8 mouse cellular contexts compared by ENCODE assay signal in genomic region chr2:132103265-132103664, GRCm38 (mm10). TPM values are rescaled to one million over a fixed set of nuclear protein-coding genes. Genes with fewer than 3 reads are reported as not detected.
A peak's percentile ranks its signal among the peaks of the same experiment; 100 is the strongest.
DNase-seq lines count a peak whose midpoint lies in the region; ATAC-seq and TF ChIP-seq lines count a peak whose summit lies in the region.

No protein-coding gene starts in this region.

- intact Hi-C loops in gastrocnemius, adult 2 months (cut with DNase I) = no loop called here

- peaks cover 18% of the 10 kb centered on the region; the same call in 1 of the 2 replicates for H3K4me1 ChIP-seq in lung, postnatal 0 days (ENCODE audit: insufficient read depth, low read depth, low read length)

- H3K27ac ChIP-seq in gastrocnemius, adult 2 months = peak overlapping the region; percentile 75
- H3K27ac ChIP-seq in lung, postnatal 0 days (ENCODE audit: low read length) = peak overlapping the region; percentile 74

- TF ChIP-seq EP300 in lung, postnatal 0 days (IDR thresholded peaks at IDR 0.05) = no peak

- 9% methylated on average over 8 of the region's 8 CpGs for WGBS in lung, postnatal 0 days

- 0 out of 2 replicates have a peak overlapping the region, but pooled peaks have one; percentile 20 for H3K9ac ChIP-seq in lung, postnatal 0 days (replicated peaks; ENCODE audit: low read depth)

- no peaks in the 10 kb centered on the region for H3K27me3 ChIP-seq in lung, postnatal 0 days (replicated peaks; ENCODE audit: insufficient read depth, low read length)

- no peak for DNase-seq in gastrocnemius, adult 2 months
- no peak for DNase-seq in gastrocnemius, adult 18-20 months (ENCODE audit: low spot score)
- DNase-seq in adrenal gland, postnatal 10 days = peak; percentile 62
- DNase-seq in hindlimb bud, embryonic 11.5 days (ENCODE audit: extremely low spot score, low read depth, low spot score) = peak; percentile 22
- peak; percentile 47 for DNase-seq in lung, postnatal 0 days (ENCODE audit: low spot score)
- DNase-seq in right cerebral cortex, postnatal 4 days = no peak
- DNase-seq in left cerebral cortex, adult 9 months (ENCODE audit: low spot score in 2 of 2) = no peak
- DNase-seq in right cerebral cortex, adult 2 months (ENCODE audit: low spot score in 2 of 2) = no peak

- H3K9me3 ChIP-seq in lung, postnatal 0 days (ENCODE audit: low read length) = no peaks in the 10 kb centered on the region

- peak overlapping the region; percentile 32 for H3K4me2 ChIP-seq in lung, postnatal 0 days (replicated peaks; ENCODE audit: low read depth, low read length)

- no peak for TF ChIP-seq CTCF in gastrocnemius, adult 2 months (IDR thresholded peaks at IDR 0.05)
- TF ChIP-seq CTCF in lung, postnatal 0 days (IDR thresholded peaks at IDR 0.05) = peak; percentile 14; the same call in 1 of the 2 replicates

- H3K36me3 ChIP-seq in lung, postnatal 0 days (ENCODE audit: insufficient read depth, low read length) = no peaks in the 10 kb centered on the region; the same call in 1 of the 2 replicates

- peak overlapping the region; percentile 31 for H3K4me3 ChIP-seq in gastrocnemius, adult 2 months
- H3K4me3 ChIP-seq in lung, postnatal 0 days (ENCODE audit: low read depth, low read length) = no peak overlapping the region

- peak; percentile 51 for ATAC-seq in lung, postnatal 0 days

RNA-seq across cellular contexts. Expression of gene Slc23a2, which starts 41.6 kb away (rescaled TPM):
- 10 to 100 TPM in 1 of 2 experiments, 1 to 10 TPM in 1; 7.7 to 10.8 TPM for total RNA-seq in gastrocnemius, adult 2 months (2021)
- 10 to 100 TPM in 1 of 2 experiments, 1 to 10 TPM in 1; 9.4 to 12.9 TPM for total RNA-seq in gastrocnemius, adult 18-20 months (2021)
- 10 to 100 TPM; 36.6 to 66.0 TPM for total RNA-seq in adrenal gland, postnatal 10 days (2021)
- polyA plus RNA-seq in lung, postnatal 0 days (2015; fragmentation: Nextera tagmentation; extraction: Ambion mirVana) = 26.6 and 35.8 TPM in 2 replicates

Comparison
In these comparisons a context has a peak if more than half of its experiments do, and no peak if none do; other contexts are left out.
1. DNase-seq: peak in adrenal gland, postnatal 10 days (single experiment), hindlimb bud, embryonic 11.5 days (single experiment) and lung, postnatal 0 days (single experiment); none in gastrocnemius, adult 2 months (single experiment), gastrocnemius, adult 18-20 months (single experiment), right cerebral cortex, postnatal 4 days (single experiment), left cerebral cortex, adult 9 months (0 of 2) and right cerebral cortex, adult 2 months (0 of 2).